Mouse (Mus musculus) retina, postnatal 7 days (tissue): Measurements from ENCODE around the gene Mdm2.

ENCODE experiments used
- DNase-seq: peaks from one replicate; pipeline ENCODE4 v3.0.0-alpha.2; 2012; ENCODE audit warnings: low read depth, low spot score

Gene Mdm2

GRCm38 (mm10) chr10:117670092-117670491 is 40.5 kb downstream of the Mdm2 start:
- no peak for DNase-seq

- no peak for DNase-seq
These were observed 41.0 kb downstream of the Mdm2 start for GRCm38 (mm10) chr10:117669449-117670090.

- DNase-seq: no peak
These were observed 41.8 kb downstream of the Mdm2 start for GRCm38 (mm10) chr10:117668546-117669300.

- DNase-seq: no peak
These were observed 42.7 kb downstream of the Mdm2 start for GRCm38 (mm10) chr10:117667663-117668507.

GRCm38 (mm10) chr10:117666947-117667630 is 43.5 kb downstream of the Mdm2 start:
- DNase-seq: no peak

- no peak for DNase-seq
These were observed 44.2 kb downstream of the Mdm2 start for GRCm38 (mm10) chr10:117666361-117666760.

GRCm38 (mm10) chr10:117665376-117666275 is 44.9 kb downstream of the Mdm2 start:
- no peak for DNase-seq

GRCm38 (mm10) chr10:117664926-117665209 is 45.7 kb downstream of the Mdm2 start:
- no peak for DNase-seq

- no peak for DNase-seq
These were observed 46.2 kb downstream of the Mdm2 start for GRCm38 (mm10) chr10:117664208-117664925.

- no peak for DNase-seq
These were observed 46.7 kb downstream of the Mdm2 start for GRCm38 (mm10) chr10:117663865-117664200.

GRCm38 (mm10) chr10:117663056-117663864 is 47.3 kb downstream of the Mdm2 start:
- no peak for DNase-seq

- DNase-seq: no peak
These were observed 48.1 kb downstream of the Mdm2 start for GRCm38 (mm10) chr10:117662316-117663055.

GRCm38 (mm10) chr10:117659819-117660218 is 50.7 kb downstream of the Mdm2 start:
- no peak for DNase-seq

GRCm38 (mm10) chr10:117659430-117659813 is 51.1 kb downstream of the Mdm2 start:
- no peak for DNase-seq

GRCm38 (mm10) chr10:117658522-117659429 is 51.8 kb downstream of the Mdm2 start:
- DNase-seq: no peak

GRCm38 (mm10) chr10:117657659-117658306 is 52.8 kb downstream of the Mdm2 start:
- DNase-seq: no peak

GRCm38 (mm10) chr10:117656985-117657658 is 53.4 kb downstream of the Mdm2 start:
- no peak for DNase-seq
